Mouse (Mus musculus): ENCODE measurements around the gene Tagln2.

DNA sequence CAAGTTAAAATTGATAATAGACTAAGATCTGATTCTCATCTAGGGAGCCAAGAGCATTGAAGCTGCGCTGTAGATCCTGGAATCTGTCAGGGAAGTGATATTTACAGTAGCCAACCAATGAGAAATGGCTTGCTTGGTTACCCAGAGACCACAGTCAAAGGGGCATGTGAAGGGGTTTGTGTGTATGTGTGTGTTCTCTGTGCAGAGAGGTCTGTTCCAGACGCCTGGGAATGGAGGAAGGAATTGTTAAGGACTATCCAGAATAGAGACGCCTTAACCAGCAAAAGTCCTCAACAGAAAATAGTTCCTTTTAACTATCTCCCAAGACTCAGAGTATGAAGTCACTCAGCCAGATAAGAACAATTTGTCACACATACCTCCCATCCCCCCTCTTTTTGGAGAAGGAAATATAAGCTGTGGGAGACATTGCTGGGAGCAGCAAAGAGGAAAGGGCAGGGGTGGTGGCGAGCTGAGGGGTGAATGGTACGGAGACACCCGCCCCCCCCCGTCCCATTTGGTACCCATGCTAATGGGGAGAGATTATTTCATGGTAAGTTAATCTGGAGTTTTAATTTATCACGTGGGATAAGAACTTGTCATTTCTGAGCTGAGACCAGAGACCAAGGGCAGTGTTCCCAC is 29.9 kb upstream of the Tagln2 start:
- TF ChIP-seq CTCF (IDR thresholded peaks at IDR 0.05; ENCODE audit: insufficient read depth, low read length) (no peak), POLR2A (IDR thresholded peaks at IDR 0.05; ENCODE audit: borderline replicate concordance, extremely low read depth, low read depth, low read length) (no peak)
